Mouse (Mus musculus) forebrain, embryonic 13.5 days (tissue): ENCODE measurements around the gene Slc26a1. TPM values are rescaled to one million over a fixed set of nuclear protein-coding genes. Genes with fewer than 3 reads are reported as not detected.
"Not testable (repeated sequence)": the region's sequence is repeated elsewhere in the genome, so short reads cannot be mapped to it uniquely, and the experiment has no call there.

Source experiments
- ATAC-seq: fragments of 200-750 bp; cut with Nextera tagmentation; 2 replicates; pipeline ENCODE4 v1.8.0; 2017
- H3K27ac ChIP-seq: fragments of 300-500 bp; sonication (generic); 2 replicates; pipeline ENCODE4 v1.5.1; 2015; ENCODE audit warnings: inconsistent platforms, mild to moderate bottlenecking, moderate library complexity
- H3K27me3 ChIP-seq: fragments of 300-500 bp; sonication (generic); 2 replicates; pipeline ENCODE4 v1.6.1; 2015; ENCODE audit warnings: mild to moderate bottlenecking, inconsistent platforms
- H3K36me3 ChIP-seq: fragments of 300-500 bp; sonication (generic); 2 replicates; pipeline ENCODE4 v1.6.1; 2015; ENCODE audit warnings: mild to moderate bottlenecking, inconsistent platforms; ENCODE audit not compliant: poor library complexity, severe bottlenecking
- H3K4me1 ChIP-seq: fragments of 300-500 bp; sonication (generic); 2 replicates; pipeline ENCODE4 v1.6.1; 2015; ENCODE audit warnings: inconsistent platforms
- H3K4me2 ChIP-seq: fragments of 300-500 bp; sonication (generic); 2 replicates; pipeline ENCODE4 v1.6.1; 2015; ENCODE audit warnings: inconsistent platforms, mild to moderate bottlenecking, moderate library complexity
- H3K4me3 ChIP-seq: fragments of 300-500 bp; sonication (generic); 2 replicates; pipeline ENCODE4 v1.5.1; 2015; ENCODE audit warnings: mild to moderate bottlenecking, inconsistent platforms
- H3K9ac ChIP-seq: fragments of 300-500 bp; sonication (generic); 2 replicates; pipeline ENCODE4 v1.6.1; 2015; ENCODE audit warnings: mild to moderate bottlenecking, inconsistent platforms
- H3K9me3 ChIP-seq: fragments of 300-500 bp; sonication (generic); replicated peaks from 2 replicates; pipeline ENCODE4 v1.6.1; 2016; ENCODE audit warnings: inconsistent platforms
- WGBS: fragments of 180-500 bp; shearing (Covaris S2); methylation state at CpG from one replicate; pipeline ENCODE4 v1.1.7; 2015; 5-methylcytosine and 5-hydroxymethylcytosine counted together
- polyA plus RNA-seq: library from polyadenylated mRNA; unstranded; fragments of >200 nt; fragmentation: Nextera tagmentation; extraction: Ambion mirVana; gene quantifications from 2 replicates; pipeline ENCODE4 v1.2.1, GENCODE M21; 2015

Gene Slc26a1
- polyA plus RNA-seq, 1 experiment from 2014 or later: 1.6 TPM

DNA sequence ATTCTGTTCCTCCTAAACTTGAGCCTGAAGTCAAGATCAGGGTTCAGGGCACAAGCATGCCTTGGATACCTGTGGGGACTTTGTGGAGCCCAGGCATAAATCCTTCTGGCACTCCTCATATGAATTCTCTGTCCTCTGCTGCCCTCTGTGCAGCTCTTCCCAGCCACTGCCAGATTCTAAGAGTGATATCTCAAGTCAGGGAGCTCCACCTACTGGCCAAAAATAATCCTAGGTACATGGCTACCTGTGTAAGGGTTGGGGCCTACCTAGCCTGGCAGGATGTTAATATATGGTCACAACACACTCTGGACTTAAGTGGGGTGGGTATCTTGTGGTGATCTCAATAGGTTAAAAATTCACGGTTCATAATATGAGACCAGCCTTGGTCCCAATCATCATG, 23.5 kb downstream of the Slc26a1 start:
- no peaks in the 10 kb centered on the region for H3K27me3 ChIP-seq
- no peak overlapping the region for H3K27ac ChIP-seq
- 56% methylated on average over 1 of the region's 1 CpGs for WGBS
- no peak overlapping the region for H3K4me3 ChIP-seq
- no peaks in the 10 kb centered on the region for H3K9me3 ChIP-seq
- no peak overlapping the region for H3K9ac ChIP-seq
- H3K36me3 ChIP-seq: peaks cover 93% of the 10 kb centered on the region
- no peak overlapping the region for H3K4me2 ChIP-seq
- no peaks in the 10 kb centered on the region for H3K4me1 ChIP-seq
- ATAC-seq: peak; percentile 50; the same call in 1 of the 2 replicates

DNA sequence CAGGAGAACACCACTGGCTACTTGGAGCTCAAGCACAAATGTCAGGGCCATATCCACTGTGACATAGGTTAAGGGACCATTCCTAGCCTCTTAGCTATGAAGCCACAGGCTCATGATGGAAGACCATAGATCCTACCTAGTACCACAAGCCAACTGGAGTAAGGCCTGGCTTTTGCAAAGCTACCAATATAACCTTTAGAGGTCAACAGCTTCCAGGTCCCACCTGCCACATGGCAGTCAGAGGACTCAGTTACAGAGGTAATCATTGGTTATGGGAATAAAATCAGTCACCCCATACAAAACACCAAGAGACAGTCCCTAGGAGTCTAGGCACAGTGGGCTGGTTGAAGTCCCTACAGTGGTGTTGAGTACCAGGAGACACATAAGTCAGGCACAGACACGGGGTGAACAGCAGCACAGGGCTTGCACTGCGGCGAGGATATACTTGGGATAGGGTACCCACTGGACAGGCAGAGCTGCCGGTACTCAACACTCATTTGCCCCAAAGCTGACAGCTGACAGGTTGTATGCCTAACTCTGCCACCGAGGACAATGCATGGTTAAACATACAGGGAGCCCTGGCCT, 24.1 kb downstream of the Slc26a1 start:
- Histone ChIP-seq H3K4me2 (no peak overlapping the region), H3K9ac (no peak overlapping the region), H3K4me3 (no peak overlapping the region), H3K9me3 (no peaks in the 10 kb centered on the region), H3K27ac (no peak overlapping the region), H3K36me3 (peaks cover 95% of the 10 kb centered on the region), H3K4me1 (no peaks in the 10 kb centered on the region), H3K27me3 (no peaks in the 10 kb centered on the region)
- WGBS: 87% methylated on average over 5 of the region's 5 CpGs
- no peak for ATAC-seq

DNA sequence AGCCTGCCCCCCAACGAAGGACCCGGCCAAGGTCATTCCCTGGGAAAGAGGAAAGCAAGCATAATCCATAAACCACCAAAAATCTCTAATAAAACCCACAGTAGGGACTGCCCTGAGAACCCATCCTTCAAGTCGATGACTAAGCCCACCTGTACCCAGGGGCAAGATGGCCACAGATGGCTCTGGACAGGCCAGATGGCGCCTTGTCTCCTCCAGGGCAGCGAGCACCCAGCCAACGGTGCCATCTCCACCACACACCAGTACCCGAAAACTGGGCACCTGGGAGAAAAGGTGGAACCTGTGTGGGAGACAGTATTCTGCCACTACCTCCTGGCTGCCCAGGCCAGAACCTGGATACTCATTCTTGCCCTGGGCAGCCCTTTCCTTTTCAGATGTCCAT, 25.0 kb downstream of the Slc26a1 start:
- ATAC-seq: no peak
- Histone ChIP-seq H3K4me3 (no peak overlapping the region), H3K9ac (no peak overlapping the region), H3K27ac (no peak overlapping the region), H3K27me3 (no peaks in the 10 kb centered on the region), H3K36me3 (peaks cover 95% of the 10 kb centered on the region), H3K9me3 (no peaks in the 10 kb centered on the region), H3K4me2 (no peak overlapping the region), H3K4me1 (no peaks in the 10 kb centered on the region)
- WGBS: 87% methylated on average over 7 of the region's 7 CpGs

- H3K36me3 ChIP-seq: peaks cover 94% of the 10 kb centered on the region
- 91% methylated on average over 11 of the region's 11 CpGs for WGBS
Measured at GRCm38 (mm10) chr5:108648937-108649576, 26.3 kb downstream of the Slc26a1 start.

DNA sequence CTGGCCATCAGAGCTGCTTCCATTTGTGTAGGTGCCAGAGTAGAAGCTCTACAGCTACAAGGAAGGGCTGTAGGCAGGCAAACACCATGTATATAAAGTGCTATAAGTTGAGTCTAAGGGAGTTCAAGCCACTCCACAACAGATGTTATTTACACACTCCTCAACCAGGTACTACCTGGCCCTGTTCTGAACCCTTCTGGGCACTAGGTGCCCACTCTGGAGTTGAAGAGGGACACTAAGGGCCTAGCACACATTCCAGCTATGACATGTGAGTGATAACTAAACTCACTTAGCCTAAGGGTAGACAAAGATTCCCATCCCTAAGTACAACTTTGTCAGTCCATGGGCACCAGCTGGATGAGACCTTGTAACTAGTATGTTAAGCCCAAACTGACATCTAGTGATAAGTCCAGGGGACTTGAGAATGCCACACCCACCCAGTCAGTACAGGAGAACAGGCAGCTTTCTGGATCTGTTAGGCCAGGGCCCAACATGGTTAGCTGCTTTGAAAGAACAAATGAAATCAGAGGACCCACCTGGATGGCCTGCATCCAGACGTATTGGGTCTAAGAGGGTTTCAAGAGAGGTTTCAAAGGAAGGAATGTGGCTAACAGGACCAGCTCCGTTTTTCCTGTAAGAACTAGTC, 27.4 kb downstream of the Slc26a1 start:
- ATAC-seq: no peak
- Histone ChIP-seq H3K27me3 (no peaks in the 10 kb centered on the region), H3K4me1 (no peaks in the 10 kb centered on the region), H3K9me3 (no peaks in the 10 kb centered on the region), H3K27ac (no peak overlapping the region), H3K36me3 (peaks cover 89% of the 10 kb centered on the region), H3K4me2 (no peak overlapping the region), H3K9ac (no peak overlapping the region), H3K4me3 (no peak overlapping the region)
- 86% methylated on average over 2 of the region's 2 CpGs for WGBS

More at GRCm38 (mm10) chr5:108648937-108649576, 26.3 kb downstream of the Slc26a1 start:
- H3K4me1 ChIP-seq: no peaks in the 10 kb centered on the region
- H3K27ac ChIP-seq: no peak overlapping the region
- no peaks in the 10 kb centered on the region for H3K9me3 ChIP-seq
- H3K4me2 ChIP-seq: no peak overlapping the region
- no peak overlapping the region for H3K9ac ChIP-seq
- H3K27me3 ChIP-seq: no peaks in the 10 kb centered on the region
- H3K4me3 ChIP-seq: no peak overlapping the region
- ATAC-seq: no peak

- no peak for ATAC-seq
- H3K9me3 ChIP-seq: no peaks in the 10 kb centered on the region
- no peak overlapping the region for H3K4me3 ChIP-seq
- H3K4me1 ChIP-seq: no peaks in the 10 kb centered on the region
- no peak overlapping the region for H3K9ac ChIP-seq
- H3K27me3 ChIP-seq: no peaks in the 10 kb centered on the region
- H3K27ac ChIP-seq: no peak overlapping the region
- 89% methylated on average over 2 of the region's 2 CpGs for WGBS
- H3K36me3 ChIP-seq: peaks cover 89% of the 10 kb centered on the region
- H3K4me2 ChIP-seq: no peak overlapping the region
Measured at GRCm38 (mm10) chr5:108647311-108647710, 28.1 kb downstream of the Slc26a1 start.

DNA sequence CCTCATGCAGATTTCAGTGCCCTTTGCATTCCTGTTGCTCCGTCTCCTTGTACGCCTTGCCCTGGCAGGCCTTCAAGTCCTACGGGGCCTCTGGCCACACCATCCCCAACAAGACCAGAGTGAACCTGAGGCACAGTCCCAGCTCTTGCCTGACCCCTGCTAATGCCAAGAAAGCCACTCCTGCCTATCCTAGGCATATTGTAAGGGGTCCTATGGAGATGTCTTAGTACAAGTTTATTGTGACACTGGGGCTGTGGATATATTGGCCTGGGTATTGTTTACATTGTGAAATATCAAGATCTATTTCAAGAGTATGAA, 29.1 kb downstream of the Slc26a1 start:
- no peak for ATAC-seq
- H3K4me2 ChIP-seq: no peak overlapping the region
- peaks cover 88% of the 10 kb centered on the region for H3K36me3 ChIP-seq
- H3K27ac ChIP-seq: no peak overlapping the region
- 96% methylated on average over 3 of the region's 3 CpGs for WGBS
- H3K4me3 ChIP-seq: no peak overlapping the region
- no peaks in the 10 kb centered on the region for H3K9me3 ChIP-seq
- H3K27me3 ChIP-seq: no peaks in the 10 kb centered on the region
- no peaks in the 10 kb centered on the region for H3K4me1 ChIP-seq
- H3K9ac ChIP-seq: no peak overlapping the region

DNA sequence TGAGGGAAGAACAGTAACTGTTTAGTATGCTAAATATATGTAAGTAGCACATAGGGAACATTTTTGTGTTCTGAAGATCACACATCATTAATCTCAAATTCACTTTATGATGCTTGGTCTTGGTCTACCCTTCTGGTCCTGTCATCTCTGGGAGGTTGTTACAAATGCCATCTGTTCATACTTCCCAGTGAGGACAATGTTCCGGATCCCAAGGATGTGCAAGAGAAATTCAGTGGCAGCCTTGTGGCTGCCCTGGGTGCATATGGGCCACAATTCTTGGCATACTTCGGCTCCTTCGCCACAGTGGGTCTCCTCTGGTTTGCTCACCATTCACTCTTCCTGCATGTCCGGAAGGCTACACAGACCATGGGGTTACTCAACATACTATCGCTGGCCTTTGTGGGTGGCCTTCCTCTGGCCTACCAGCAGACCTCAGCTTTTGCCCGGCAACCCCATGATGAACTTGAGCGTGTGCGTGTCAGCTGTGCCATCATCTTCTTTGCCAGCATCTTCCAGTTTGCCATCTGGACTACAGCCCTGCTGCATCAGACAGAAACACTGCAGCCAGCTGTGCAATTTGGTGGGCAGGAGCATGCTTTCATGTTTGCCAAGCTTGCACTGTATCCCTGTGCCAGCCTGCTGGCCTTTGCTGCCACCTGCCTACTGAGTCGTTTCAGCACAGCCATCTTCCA, 29.6 kb downstream of the Slc26a1 start:
- H3K4me3 ChIP-seq: no peak overlapping the region
- H3K4me2 ChIP-seq: no peak overlapping the region
- ATAC-seq: no peak
- WGBS: 88% methylated on average over 9 of the region's 9 CpGs
- H3K36me3 ChIP-seq: peaks cover 83% of the 10 kb centered on the region
- no peaks in the 10 kb centered on the region for H3K27me3 ChIP-seq
- H3K9ac ChIP-seq: no peak overlapping the region
- H3K27ac ChIP-seq: no peak overlapping the region
- H3K9me3 ChIP-seq: no peaks in the 10 kb centered on the region
- H3K4me1 ChIP-seq: no peaks in the 10 kb centered on the region

GRCm38 (mm10) chr5:108643674-108644073, 31.7 kb downstream of the Slc26a1 start:
- no peak overlapping the region for H3K4me2 ChIP-seq
- no peaks in the 10 kb centered on the region for H3K9me3 ChIP-seq
- peaks cover 70% of the 10 kb centered on the region for H3K36me3 ChIP-seq
- ATAC-seq: no peak
- H3K4me1 ChIP-seq: no peaks in the 10 kb centered on the region
- H3K4me3 ChIP-seq: no peak overlapping the region
- WGBS: 85% methylated on average over 2 of the region's 2 CpGs
- H3K9ac ChIP-seq: no peak overlapping the region
- H3K27ac ChIP-seq: no peak overlapping the region
- H3K27me3 ChIP-seq: no peaks in the 10 kb centered on the region

GRCm38 (mm10) chr5:108636172-108636571, 39.2 kb downstream of the Slc26a1 start:
- Histone ChIP-seq H3K36me3 (peaks cover 15% of the 10 kb centered on the region; the same call in 1 of the 2 replicates), H3K9ac (no peak overlapping the region), H3K4me2 (no peak overlapping the region), H3K27me3 (no peaks in the 10 kb centered on the region), H3K4me1 (no peaks in the 10 kb centered on the region), H3K9me3 (no peaks in the 10 kb centered on the region), H3K4me3 (no peak overlapping the region), H3K27ac (no peak overlapping the region)
- ATAC-seq: no peak
- WGBS: 87% methylated on average over 4 of the region's 4 CpGs

- WGBS: 77% methylated on average over 3 of the region's 3 CpGs
- ATAC-seq, H3K9ac ChIP-seq, H3K4me3 ChIP-seq, H3K27ac ChIP-seq, H3K4me1 ChIP-seq, H3K4me2 ChIP-seq, H3K27me3 ChIP-seq, H3K9me3 ChIP-seq, H3K36me3 ChIP-seq: not testable (repeated sequence)
Measured at GRCm38 (mm10) chr5:108634088-108634487, 41.3 kb downstream of the Slc26a1 start.

GRCm38 (mm10) chr5:108633676-108634075, 41.7 kb downstream of the Slc26a1 start:
- Histone ChIP-seq H3K36me3 (peaks cover 8% of the 10 kb centered on the region; the same call in 1 of the 2 replicates), H3K4me1 (peaks cover 13% of the 10 kb centered on the region), H3K27me3 (no peaks in the 10 kb centered on the region), H3K27ac (no peak overlapping the region), H3K4me3 (no peak overlapping the region), H3K9me3 (no peaks in the 10 kb centered on the region), H3K4me2 (no peak overlapping the region), H3K9ac (no peak overlapping the region)
- ATAC-seq: no peak
- 91% methylated on average over 4 of the region's 4 CpGs for WGBS
